Mouse (Mus musculus) adrenal gland, postnatal 4 days (tissue): ENCODE results near the gene Rdh16. TPM values are rescaled to one million over a fixed set of nuclear protein-coding genes. Genes with fewer than 3 reads are reported as not detected.
"Not testable (repeated sequence)": the region's sequence is repeated elsewhere in the genome, so short reads cannot be mapped to it uniquely, and the experiment has no call there.

Experiments used
- DNase-seq, 2 experiments: peaks; one replicate each; pipeline ENCODE4 v3.0.0; 2021 to 2022; ENCODE audit warnings: low spot score in 2 of 2, mixed read lengths in 2 of 2
- long read RNA-seq, 2 experiments: library from polyadenylated mRNA; stranded (forward); transcript quantifications; one replicate each; pipeline ENCODE4 v2.0.0; 2021
- total RNA-seq, 2 experiments: library from RNA; stranded (reverse); gene quantifications; 2 replicates each; pipeline ENCODE4 v1.2.3; 2021

Gene Rdh16
- 1 to 10 TPM in 1 of 2 experiments, under 1 TPM in 1; 0.28 to 2.1 TPM for total RNA-seq
- long read RNA-seq, experiment 1 = 0 reads
- long read RNA-seq, experiment 2, partial matches to known transcripts = 0 of 1 reads
- long read RNA-seq, experiment 2, other reads (novel, unspliced or antisense) = 0 of 1 reads

DNA sequence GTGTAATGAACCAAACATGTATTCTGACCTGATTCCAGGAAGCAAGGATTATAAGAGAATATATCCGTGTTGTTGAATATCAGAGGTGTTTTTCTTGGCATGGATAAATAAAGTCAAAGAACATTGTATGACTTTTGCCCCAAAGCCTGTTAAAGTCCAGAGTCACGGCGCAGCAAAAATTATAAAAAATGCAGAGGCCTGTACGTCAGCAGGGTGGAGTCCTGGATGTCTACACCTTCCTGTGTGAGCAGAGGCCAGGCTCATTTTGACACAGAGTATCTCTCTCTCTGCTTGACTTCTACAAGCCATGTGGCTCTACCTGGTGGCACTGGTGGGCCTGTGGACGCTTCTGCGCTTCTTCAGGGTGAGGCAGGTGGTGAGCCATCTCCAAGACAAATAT, at the start of gene Rdh16:
Gene Rdh16 (plus strand): TSS at position 262 of the 400 bp plus-strand sequence.
- DNase-seq = no peak

DNA sequence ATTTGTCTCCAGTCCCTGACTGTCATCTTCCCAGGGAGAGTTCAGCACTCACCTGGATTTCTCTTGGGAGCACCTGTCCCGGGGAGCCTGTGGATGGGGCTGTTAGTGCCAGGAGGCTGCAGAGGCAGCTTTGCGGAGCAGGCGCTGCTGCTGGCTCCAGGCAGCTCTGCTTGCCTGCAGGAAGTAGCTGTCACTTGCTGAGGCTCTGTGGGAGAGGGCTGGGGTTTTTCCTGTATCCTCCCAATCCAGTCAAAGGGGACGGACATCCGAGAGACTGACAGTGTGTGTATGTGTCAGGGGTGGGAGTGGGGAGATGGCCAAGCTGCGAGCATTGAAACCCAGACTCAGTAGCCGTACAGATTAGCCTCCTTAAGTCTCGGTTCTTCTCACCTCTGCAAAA, 49.4 kb upstream of the Rdh16 start, which contains the start of gene Gpr182:
Gene Gpr182 (minus strand): TSS at position 185 of the 400 bp plus-strand sequence.
- DNase-seq = no peak

DNA sequence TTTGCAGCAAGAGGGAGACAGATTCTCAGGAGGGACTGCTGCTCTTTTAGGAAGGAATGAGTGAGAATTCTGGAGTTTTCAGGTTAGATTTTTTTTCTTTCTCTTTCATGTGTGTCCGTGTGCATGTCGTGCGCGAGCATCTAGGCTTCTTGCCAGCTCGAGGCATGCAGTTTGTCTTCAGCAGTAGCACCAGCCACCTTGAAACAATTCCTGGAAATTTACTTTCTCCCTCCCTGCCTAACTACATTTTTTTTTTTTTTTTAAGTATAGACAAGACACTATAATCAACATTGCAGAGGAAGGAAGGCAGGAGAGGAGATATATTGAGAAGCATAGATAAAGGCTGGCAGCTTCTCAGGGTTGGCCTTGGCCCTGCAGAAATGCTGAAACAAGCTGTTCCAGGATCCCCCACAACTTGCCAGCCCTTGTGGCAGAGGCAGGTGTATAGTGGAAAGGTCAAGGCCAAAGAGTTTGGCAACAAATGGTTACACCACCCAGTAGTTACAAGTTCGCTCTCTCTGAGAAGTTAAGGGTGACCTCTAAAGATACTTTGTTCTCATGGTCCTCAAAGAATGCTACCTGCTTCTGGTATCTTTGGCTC, 46.3 kb upstream of the Rdh16 start:
- DNase-seq = no peak

DNA sequence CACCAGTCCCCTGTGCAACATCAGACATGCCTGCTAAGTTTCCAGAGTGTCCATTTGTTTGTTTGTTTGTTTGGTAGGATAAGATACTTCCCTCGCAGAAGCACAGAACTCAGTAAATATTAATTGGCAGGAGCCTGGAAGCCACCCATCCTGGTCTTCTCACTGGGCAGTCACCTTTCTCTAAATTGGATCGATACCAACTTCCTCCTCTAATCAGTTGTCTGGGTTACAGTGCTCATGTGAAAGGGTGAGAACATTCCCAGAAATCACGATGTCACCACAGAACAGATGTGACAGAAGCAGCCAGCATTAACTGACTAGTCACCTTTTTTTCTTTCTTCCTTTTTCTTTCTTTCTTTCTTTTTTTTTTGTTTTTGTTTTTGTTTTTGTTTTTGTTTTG, 45.7 kb upstream of the Rdh16 start:
- no peak for DNase-seq

DNA sequence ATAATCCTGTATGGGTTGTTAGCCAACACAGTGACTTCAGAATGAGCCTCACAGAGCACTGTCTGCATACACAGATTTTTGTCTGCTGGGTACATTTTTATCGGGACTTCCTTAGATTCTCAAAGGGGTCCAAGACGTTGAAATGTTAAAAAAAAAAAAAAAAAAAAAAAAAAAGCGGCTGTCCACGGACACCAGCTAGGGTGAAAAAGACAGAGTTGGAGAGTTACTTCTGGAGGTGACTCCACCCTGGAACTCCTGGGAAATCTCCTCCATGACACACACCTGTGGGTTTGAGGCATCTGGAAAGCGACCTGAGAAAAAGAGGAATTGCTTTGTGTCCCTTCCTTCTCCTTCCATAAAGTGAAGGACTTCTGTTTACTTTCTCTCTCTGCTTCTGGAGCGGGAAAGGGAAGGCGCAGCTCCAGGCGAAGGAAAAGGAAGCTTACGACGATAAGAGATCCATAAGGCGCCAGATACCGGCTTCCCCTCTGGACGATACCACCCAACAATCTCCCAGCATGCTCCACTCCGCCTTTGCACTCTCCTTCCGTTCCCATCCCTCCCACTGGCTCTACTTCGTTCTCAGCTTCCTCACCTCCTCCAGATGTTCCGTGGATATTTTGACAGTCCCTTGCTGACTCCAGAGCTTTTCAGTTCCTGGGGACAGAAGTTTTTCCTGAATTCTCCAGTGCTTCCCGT, 45.0 kb upstream of the Rdh16 start:
- DNase-seq = no peak

DNA sequence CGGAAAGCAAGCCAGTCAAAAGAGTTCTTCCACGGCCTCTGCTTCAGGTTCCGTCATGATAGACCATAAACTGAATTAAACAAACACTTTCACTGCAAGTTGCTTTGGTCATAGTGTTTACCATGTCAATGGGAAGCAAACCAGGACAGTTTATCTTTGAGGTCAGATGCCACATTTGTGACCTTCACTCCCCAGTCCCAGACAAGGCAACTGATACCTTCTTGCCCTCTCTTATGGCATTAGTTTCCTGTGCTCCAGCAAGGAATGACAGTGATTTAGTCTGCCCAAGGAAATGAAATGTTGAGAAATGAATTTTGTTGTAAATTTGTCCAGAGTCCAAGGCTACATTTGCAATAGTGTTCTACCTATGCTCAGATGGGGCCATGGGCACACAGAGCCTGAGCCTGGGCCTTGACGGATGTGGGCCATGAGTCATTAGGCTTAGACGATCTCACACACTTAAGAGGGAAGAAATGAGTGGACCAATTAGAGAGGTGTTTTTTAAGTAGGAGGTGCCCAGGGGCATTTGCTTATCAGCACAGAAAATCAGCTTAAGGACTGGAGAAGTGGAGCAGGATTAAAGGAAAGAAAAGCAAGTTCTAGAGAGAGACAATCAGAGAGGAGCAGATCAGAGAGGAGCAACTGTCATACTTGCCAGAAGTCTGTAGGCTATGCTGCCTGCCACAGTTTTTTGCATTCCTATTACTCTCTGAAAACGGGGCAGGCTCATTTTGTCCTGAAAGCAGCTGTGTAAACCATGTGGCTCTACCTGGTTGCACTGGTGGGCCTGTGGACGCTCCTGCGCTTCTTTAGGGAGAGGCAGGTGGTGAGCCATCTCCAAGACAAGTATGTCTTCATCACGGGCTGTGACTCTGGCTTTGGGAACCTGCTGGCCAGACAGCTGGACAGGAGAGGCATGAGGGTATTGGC, 41.5 kb upstream of the Rdh16 start, which contains the start of the genes Rdh1 and Rdh16f1:
Gene Rdh1 (plus strand): TSS at position 541 of the 930 bp plus-strand sequence.
Gene Rdh16f1 (plus strand): TSS at position 607 of the 930 bp plus-strand sequence.
- DNase-seq = no peak

DNA sequence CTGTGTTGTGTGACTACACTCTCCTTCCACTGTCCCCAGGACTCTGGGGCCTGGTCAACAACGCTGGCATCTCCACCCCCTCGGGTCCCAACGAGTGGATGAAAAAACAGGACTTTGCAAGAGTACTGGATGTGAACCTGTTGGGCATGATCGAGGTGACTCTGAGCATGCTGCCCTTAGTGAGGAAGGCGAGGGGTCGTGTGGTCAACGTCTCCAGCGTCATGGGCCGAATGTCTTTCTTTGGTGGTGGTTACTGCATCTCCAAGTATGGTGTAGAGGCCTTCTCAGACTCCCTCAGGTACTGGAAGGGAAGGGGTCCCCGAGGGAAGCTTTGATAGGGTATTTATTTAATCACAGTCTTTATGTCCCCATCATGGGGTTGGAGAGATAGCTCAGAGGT, 38.0 kb upstream of the Rdh16 start:
- peak in 1 of 2 experiments; percentile 1 for DNase-seq

DNA sequence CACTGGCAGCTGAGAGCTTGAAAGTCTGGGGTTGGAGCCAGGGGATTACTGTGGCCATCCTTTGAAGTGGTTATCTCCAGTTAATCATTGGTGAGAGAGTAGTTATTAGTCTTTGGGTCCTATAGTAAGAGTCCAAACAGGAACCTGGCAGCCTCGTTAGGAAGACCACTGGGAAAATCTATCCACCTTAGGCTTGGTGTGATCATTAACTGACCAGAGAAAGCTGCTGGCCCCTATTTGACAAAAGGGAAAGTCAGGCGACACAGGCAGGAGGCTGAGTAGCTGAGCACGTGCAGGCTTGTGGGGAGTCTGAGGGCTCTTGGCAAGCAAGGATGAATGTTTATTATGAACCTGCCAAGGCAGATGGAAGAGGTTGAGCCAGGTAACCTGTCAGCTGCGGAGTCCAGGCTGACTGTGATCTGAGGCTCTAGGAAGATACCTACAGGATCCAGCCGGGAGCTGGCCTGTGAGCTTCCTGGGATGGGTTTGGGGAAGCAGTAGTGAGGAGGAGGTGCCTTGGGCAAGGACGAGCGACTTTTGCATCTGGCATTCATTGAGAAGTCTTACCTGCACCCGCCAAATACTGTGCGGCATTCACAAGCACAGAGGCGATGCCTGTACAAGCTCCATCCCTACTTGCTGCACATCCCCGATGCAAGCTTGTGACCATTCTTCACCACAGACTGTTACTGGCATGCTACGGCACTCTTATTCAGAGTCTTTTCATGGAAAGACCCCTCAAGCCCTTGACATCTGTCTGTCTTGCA, 36.9 kb upstream of the Rdh16 start:
- peak in 1 of 2 experiments; percentile 1 for DNase-seq

DNA sequence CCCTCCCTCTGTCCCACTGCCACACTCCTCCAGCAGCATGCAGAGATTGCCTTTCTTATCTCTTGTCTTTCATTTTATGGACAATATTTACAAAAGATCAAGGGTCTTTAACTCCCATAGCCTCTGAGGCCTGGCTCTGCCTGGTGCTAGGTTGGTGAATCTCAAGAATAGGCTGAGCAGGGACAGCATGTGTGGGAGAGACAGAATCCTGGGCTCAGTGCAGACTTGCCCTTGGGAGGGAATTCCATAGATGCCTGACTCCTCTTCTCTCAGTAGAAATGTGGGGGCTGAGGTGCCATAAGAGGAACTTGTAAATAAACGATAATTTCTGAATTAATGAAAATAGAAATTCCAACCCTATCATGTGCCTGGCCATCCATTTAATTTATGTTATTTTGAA, 34.4 kb upstream of the Rdh16 start:
- DNase-seq = no peak

DNA sequence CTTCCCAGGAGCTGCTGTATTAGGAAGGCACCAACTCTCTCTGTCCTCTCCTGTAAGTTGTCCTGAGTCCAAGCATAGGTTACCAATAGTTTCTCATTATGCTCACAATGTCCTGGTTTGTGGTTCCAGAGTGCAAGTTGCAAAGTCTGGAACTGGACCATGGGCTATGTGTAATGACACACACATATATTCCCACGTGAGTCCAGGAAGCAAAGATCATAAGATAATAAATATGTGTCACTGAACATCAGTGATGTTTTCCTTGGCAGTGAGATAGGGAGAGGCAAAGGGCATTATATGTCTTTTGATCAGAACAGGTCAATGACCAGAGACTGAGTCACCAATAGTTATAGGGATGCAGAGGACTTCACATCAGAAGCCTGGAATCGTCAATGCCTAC, 24.9 kb upstream of the Rdh16 start, which contains the start of gene Rdh9:
Gene Rdh9 (plus strand): TSS at position 376 of the 400 bp plus-strand sequence.
- no peak for DNase-seq

DNA sequence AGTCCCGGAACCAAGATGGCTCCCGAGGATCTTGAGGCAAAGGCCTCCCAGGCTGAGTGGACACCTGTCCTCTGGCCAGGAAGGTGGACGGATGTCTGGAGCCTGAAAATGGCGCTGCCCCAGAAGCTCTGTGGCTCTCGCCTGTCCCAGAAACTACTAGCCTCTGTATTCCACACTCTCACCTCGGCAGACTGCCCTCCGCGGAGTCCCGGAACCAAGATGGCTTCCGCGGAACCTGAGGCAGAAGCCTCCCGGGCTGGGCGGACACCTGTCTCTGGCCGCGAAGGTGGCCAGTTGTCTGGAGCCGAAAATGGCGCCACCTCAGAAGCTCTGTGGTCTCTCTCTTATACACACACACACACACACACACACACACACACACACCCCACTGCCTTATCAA, 18.6 kb upstream of the Rdh16 start:
- DNase-seq = not testable (repeated sequence)

DNA sequence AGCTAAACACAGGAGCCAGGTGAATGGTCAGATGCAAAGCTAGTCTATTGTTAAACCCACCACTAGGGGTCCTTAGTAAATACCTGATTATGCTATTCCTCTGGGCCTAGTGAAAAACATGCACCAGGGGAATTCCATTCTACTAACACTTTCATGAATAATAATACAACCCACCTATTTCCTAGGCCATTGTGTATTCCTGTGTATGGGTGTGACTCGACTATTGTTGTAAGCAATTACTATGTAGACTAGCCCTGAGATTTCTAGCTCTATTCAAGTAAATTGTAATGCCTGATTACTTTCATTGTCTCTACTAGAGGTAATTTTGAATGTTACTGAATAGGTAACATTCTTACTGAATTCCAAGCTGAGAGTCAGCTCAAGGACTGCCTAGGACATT, 15.5 kb upstream of the Rdh16 start:
- DNase-seq = not testable (repeated sequence)

DNA sequence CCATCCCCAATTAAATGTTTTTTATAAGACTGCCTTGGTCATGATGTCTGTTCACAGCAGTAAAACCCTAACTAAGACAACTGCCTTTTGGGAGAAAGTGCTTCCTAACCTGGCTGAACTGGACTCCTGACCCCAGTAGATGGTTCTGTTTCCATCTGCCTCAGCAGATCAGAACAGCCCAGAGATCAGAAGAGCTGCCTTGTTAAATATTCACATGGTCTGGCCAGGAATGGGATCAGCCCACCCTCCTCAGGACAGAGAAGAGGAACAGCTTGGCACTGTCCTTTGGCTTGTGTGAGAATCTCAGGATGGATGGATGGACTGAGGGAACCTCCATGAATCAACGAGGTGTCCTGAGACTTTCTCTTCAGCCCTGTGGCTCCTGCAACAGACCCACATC, 1.7 kb upstream of the Rdh16 start:
- DNase-seq = no peak

DNA sequence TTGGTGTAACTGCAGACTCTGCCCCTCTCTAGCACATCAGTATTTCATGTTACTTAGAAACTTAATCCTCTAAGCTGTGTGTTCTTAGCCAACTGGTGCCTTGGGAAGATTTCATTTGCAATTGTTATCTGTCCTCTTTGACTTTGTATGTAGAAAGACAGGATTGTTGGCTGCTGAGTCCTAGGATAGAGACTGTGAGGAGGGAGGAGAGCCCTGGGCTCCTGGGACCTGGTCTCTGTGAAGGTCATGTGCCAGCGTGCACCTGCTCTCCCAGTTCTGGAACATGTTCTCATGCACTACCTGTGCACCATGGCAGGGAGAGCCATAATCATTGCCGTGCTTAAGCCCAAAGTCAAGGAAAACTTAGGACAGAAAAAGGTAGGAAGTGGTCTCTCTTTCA, 660 bp downstream of the Rdh16 start:
- DNase-seq = no peak

DNA sequence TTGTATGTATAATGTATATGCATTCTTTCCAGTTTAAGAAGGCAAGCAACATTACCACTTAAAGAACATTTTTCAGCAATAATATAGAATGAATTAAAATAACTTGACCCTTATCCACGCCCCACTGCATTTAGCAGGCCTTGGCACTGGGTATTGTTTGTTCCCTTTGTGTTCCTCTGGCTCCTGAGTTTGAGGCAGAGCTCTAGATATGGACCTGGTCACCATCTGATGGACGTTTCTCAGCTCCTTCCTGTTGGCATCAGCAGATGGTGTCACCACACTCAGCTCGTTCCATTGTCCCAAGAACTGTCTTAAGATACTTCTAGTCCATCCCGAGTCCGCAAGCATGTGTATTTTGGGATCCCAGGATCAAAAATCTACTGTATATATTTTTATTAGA, 1.3 kb downstream of the Rdh16 start:
- DNase-seq = no peak

DNA sequence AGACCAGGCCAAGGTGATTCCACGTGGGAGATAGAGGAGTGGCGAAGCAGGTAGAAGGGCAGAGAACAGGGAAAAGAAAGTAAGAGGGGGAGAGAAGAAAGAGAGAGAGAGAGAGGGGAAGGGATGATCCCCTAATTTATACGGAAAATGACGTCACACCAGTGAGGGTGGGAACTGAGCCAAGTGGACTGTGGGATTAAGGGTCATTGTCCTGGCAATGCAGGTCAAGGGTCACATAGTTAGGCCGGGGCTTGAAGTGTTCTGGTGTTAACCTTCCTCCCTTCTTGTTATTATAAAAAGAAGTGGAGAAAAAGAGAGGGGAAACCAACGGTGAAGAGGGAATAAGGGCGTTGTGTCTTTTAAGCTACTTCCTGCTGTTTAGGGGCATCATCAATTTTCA, 3.5 kb downstream of the Rdh16 start:
- DNase-seq = no peak

DNA sequence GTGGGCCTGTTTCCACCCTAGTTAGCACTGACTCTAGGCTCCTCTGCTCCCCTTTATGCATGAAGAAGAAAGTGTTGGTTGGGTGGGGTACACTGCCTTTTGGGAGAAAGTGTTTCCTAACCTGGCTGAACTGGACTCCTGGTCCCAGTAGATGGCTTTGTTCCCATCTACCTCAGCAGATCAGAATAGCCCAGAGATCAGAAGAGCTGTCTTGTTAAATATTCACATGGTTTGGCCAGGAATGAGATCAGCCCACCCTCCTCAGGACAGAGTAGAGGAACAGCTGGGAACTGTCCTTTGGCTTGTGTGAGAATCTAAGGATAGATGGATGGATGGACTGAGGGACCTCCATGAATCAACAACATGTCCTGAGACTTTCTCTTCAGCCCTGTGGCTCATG, 14.9 kb downstream of the Rdh16 start:
- DNase-seq = no peak

DNA sequence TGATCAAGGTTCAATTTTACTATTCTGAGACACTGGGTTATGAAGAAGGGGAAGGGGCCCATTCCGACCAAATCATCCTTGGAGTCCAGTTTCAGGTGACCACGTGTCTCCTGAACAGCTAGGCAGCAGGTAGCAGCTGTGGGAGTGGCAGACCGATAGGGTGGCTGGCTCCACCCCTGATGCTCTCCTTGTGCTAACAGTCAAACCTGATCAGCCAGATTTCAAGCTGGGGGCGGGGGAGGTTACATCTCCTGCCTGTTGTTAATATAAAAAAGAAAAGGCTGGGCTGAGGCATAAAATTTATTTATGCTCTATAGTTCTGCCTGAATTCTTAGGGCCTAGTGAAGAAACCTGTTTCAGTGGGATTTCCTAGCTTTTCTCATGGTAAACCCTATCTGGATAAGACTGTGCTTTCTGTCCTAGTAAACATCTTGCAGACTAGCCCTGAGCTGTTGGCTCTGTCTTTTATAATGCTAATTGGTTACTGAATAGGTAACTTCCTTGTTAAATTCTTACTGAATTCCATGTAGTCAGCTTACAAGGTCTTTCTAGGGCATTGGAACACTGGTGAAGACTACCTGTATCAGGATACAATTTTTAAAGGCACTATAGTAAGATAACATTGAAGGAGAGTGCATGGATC, 16.4 kb downstream of the Rdh16 start:
- DNase-seq = not testable (repeated sequence)

DNA sequence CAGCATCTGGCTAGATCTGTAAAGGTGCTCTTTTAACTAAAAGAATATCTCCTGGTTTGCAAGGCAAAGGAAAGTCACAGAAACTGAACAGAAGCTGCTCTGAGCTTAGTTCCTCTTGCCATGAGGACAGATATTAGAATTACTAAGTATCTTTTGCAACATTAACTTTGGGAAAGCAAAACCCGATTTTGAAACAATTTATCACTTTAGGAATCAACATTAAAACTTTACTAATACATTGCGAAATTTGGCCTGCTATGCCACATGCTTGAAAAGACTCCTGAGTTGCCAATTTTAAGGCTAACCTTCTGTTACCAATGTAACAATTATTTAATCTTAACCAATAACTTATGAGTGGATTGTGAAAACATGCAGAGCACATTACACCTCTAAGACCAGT, 20.9 kb downstream of the Rdh16 start:
- DNase-seq = not testable (repeated sequence)

DNA sequence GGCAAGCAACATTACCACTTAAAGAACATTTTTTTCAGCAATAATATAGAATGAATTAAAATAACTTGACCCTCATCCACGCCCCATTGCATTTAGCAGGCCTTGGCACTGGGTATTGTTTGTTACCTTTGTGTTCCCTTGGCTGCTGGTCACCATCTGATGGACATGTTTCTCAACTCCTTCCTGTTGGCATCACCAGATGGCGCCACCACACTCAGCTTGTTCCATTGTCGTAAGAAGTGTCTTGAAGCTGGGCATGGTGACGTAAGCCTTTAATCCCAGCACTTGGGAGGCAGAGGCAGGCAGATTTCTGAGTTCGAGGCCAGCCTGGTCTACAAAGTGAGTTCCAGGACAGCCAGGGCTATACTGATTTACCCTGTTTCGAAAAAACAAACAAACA, 24.4 kb downstream of the Rdh16 start:
- DNase-seq = no peak
